Mouse (Mus musculus) thymus, adult 2 months (tissue): ENCODE results near the gene Atp2c2.

Experiments
- CTCF ChIP-seq: fragments of 200-500 bp; IDR thresholded peaks from 2 replicates; pipeline ENCODE4 v1.5.1; 2012; ENCODE audit warnings: mild to moderate bottlenecking, control low read depth, low read length, moderate library complexity, borderline replicate concordance; ENCODE audit not compliant: control insufficient read depth, poor library complexity, insufficient read depth; ENCODE audit errors: extremely low read depth
- POLR2A ChIP-seq: fragments of 200-500 bp; IDR thresholded peaks from 2 replicates; pipeline ENCODE4 v1.6.1; 2012; ENCODE audit warnings: mild to moderate bottlenecking, low read length, control low read depth, moderate library complexity; ENCODE audit not compliant: control insufficient read depth, poor library complexity, insufficient read depth; ENCODE audit errors: extremely low read depth

GRCm38 (mm10) chr8:119719011-119719501 is 19.2 kb downstream of the Atp2c2 start:
- TF ChIP-seq POLR2A (no peak), CTCF (no peak)
